Mouse (Mus musculus): Measurements from ENCODE around the gene Vps35l. TPM values are rescaled to one million over a fixed set of nuclear protein-coding genes. Genes with fewer than 3 reads are reported as not detected.
A peak's percentile ranks its signal among the peaks of the same experiment; 100 is the strongest.

The Vps35l gene
- polyA plus RNA-seq, 1 experiment = 68.8 TPM

GRCm38 (mm10) chr7:118775991-118776390 is 36.0 kb downstream of the Vps35l start:
- DNase-seq (ENCODE audit: extremely low spot score in 1 of 2, low spot score in 1 of 2) = no peak

- DNase-seq (ENCODE audit: extremely low spot score in 1 of 2, low spot score in 1 of 2) = no peak
These were observed 36.5 kb downstream of the Vps35l start for GRCm38 (mm10) chr7:118776491-118776890.

GRCm38 (mm10) chr7:118777598-118778394 is 37.8 kb downstream of the Vps35l start:
- DNase-seq (ENCODE audit: extremely low spot score in 1 of 2, low spot score in 1 of 2) = peak in 1 of 2 experiments; percentile 39

- DNase-seq (ENCODE audit: extremely low spot score in 1 of 2, low spot score in 1 of 2) = no peak
These were observed 38.5 kb downstream of the Vps35l start for GRCm38 (mm10) chr7:118778561-118778960.

GRCm38 (mm10) chr7:118783305-118784001 is 43.4 kb downstream of the Vps35l start:
- DNase-seq (ENCODE audit: extremely low spot score in 1 of 2, low spot score in 1 of 2) = peak; percentile 28 to 68

- DNase-seq (ENCODE audit: extremely low spot score in 1 of 2, low spot score in 1 of 2) = no peak
These were observed 46.1 kb downstream of the Vps35l start for GRCm38 (mm10) chr7:118786091-118786490.

- no peak for DNase-seq (ENCODE audit: extremely low spot score in 1 of 2, low spot score in 1 of 2)
These were observed 47.3 kb downstream of the Vps35l start for GRCm38 (mm10) chr7:118787326-118787725.

GRCm38 (mm10) chr7:118788481-118788880 is 48.5 kb downstream of the Vps35l start:
- no peak for DNase-seq (ENCODE audit: extremely low spot score in 1 of 2, low spot score in 1 of 2)

GRCm38 (mm10) chr7:118790292-118790691 is 50.3 kb downstream of the Vps35l start:
- DNase-seq (ENCODE audit: extremely low spot score in 1 of 2, low spot score in 1 of 2) = no peak

- DNase-seq (ENCODE audit: extremely low spot score in 1 of 2, low spot score in 1 of 2) = no peak
These were observed 53.9 kb downstream of the Vps35l start for GRCm38 (mm10) chr7:118793899-118794298.

- no peak for DNase-seq (ENCODE audit: extremely low spot score in 1 of 2, low spot score in 1 of 2)
These were observed 55.8 kb downstream of the Vps35l start for GRCm38 (mm10) chr7:118795779-118796178.

- DNase-seq (ENCODE audit: extremely low spot score in 1 of 2, low spot score in 1 of 2) = no peak
These were observed 56.8 kb downstream of the Vps35l start for GRCm38 (mm10) chr7:118796838-118797237.

- no peak for DNase-seq (ENCODE audit: extremely low spot score in 1 of 2, low spot score in 1 of 2)
These were observed 57.6 kb downstream of the Vps35l start for GRCm38 (mm10) chr7:118797600-118797999.

GRCm38 (mm10) chr7:118798105-118798570 is 58.1 kb downstream of the Vps35l start:
- no peak for DNase-seq (ENCODE audit: extremely low spot score in 1 of 2, low spot score in 1 of 2)

- DNase-seq (ENCODE audit: extremely low spot score in 1 of 2, low spot score in 1 of 2) = no peak
These were observed 60.2 kb downstream of the Vps35l start for GRCm38 (mm10) chr7:118800112-118800734.

- no peak for DNase-seq (ENCODE audit: extremely low spot score in 1 of 2, low spot score in 1 of 2)
These were observed 61.8 kb downstream of the Vps35l start for GRCm38 (mm10) chr7:118801791-118802190.

GRCm38 (mm10) chr7:118803425-118803824 is 63.4 kb downstream of the Vps35l start:
- DNase-seq (ENCODE audit: extremely low spot score in 1 of 2, low spot score in 1 of 2) = no peak

- DNase-seq (ENCODE audit: extremely low spot score in 1 of 2, low spot score in 1 of 2) = no peak
These were observed 66.8 kb downstream of the Vps35l start for GRCm38 (mm10) chr7:118806631-118807411.

- peak in 1 of 2 experiments; percentile 65 for DNase-seq (ENCODE audit: extremely low spot score in 1 of 2, low spot score in 1 of 2)
These were observed 67.9 kb downstream of the Vps35l start for GRCm38 (mm10) chr7:118807899-118808298.

- no peak for DNase-seq (ENCODE audit: extremely low spot score in 1 of 2, low spot score in 1 of 2)
These were observed 71.5 kb downstream of the Vps35l start for GRCm38 (mm10) chr7:118811407-118812106.

All from frontal cortex, adult 2 months (tissue).